Mouse (Mus musculus) stomach, embryonic 15.5 days (tissue): ENCODE measurements around the gene Atg13. TPM values are rescaled to one million over a fixed set of nuclear protein-coding genes. Genes with fewer than 3 reads are reported as not detected.

ENCODE experiments used
- ATAC-seq: fragments of 200-750 bp; cut with Nextera tagmentation; 2 replicates; pipeline ENCODE4 v1.8.0; 2017; ENCODE audit warnings: low read depth, moderate number of reproducible peaks, moderate TSS enrichment; ENCODE audit not compliant: insufficient read depth, low FRiP score
- H3K27ac ChIP-seq: fragments of 300-500 bp; sonication (generic); 2 replicates; pipeline ENCODE4 v1.5.1; 2015; ENCODE audit warnings: mild to moderate bottlenecking, inconsistent platforms
- H3K27me3 ChIP-seq: fragments of 300-500 bp; sonication (generic); replicated peaks from 2 replicates; pipeline ENCODE4 v1.6.1; 2015; ENCODE audit warnings: inconsistent platforms
- H3K36me3 ChIP-seq: fragments of 300-500 bp; sonication (generic); 2 replicates; pipeline ENCODE4 v1.6.1; 2015; ENCODE audit warnings: inconsistent platforms
- H3K4me1 ChIP-seq: fragments of 300-500 bp; sonication (generic); 2 replicates; pipeline ENCODE4 v1.6.1; 2015; ENCODE audit warnings: inconsistent platforms
- H3K4me2 ChIP-seq: fragments of 300-500 bp; sonication (generic); 2 replicates; pipeline ENCODE4 v1.6.1; 2015; ENCODE audit warnings: mild to moderate bottlenecking, inconsistent platforms
- H3K4me3 ChIP-seq: fragments of 300-500 bp; sonication (generic); replicated peaks from 2 replicates; pipeline ENCODE4 v1.5.1; 2015; ENCODE audit warnings: inconsistent platforms
- H3K9ac ChIP-seq: fragments of 300-500 bp; sonication (generic); 2 replicates; pipeline ENCODE4 v1.6.1; 2015; ENCODE audit warnings: inconsistent platforms
- H3K9me3 ChIP-seq: fragments of 300-500 bp; sonication (generic); 2 replicates; pipeline ENCODE4 v1.6.1; 2016; ENCODE audit warnings: inconsistent platforms
- WGBS: fragments of 180-500 bp; shearing (Covaris S2); methylation state at CpG from one replicate; pipeline ENCODE4 v1.1.7; 2015; 5-methylcytosine and 5-hydroxymethylcytosine counted together
- polyA plus RNA-seq: library from polyadenylated mRNA; unstranded; fragments of >200 nt; fragmentation: Nextera tagmentation; extraction: Ambion mirVana; gene quantifications from 2 replicates; pipeline ENCODE4 v1.2.1, GENCODE M21; 2015

The Atg13 gene
- polyA plus RNA-seq, 1 experiment from 2014 or later, result 21.0 TPM

DNA sequence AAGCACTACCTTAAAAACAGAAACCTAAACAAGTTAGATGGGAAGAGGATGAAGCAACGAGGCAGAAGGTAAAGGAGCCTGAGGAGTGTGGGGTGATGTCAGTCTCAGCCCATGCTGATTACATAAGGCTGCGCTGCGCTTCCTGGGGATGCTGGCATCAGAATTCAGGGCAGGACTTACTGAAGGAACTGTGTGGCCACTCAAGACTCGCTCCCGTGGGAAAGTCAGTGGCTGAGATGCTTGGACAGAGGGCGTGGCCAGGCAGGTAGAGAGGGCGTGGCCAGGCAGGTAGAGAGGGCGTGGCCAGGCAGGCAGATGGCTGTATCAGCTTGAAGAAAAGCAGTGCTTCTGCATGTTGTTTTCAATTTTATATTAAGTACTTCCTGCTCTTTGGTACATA lies 26.5 kb downstream of the Atg13 start:
- no peak overlapping the region for H3K9ac ChIP-seq
- no peak overlapping the region for H3K27ac ChIP-seq
- no peaks in the 10 kb centered on the region for H3K4me1 ChIP-seq
- H3K27me3 ChIP-seq, result no peaks in the 10 kb centered on the region
- no peaks in the 10 kb centered on the region for H3K9me3 ChIP-seq
- H3K4me3 ChIP-seq, result no peak overlapping the region
- no peak for ATAC-seq
- H3K4me2 ChIP-seq, result no peak overlapping the region
- peaks cover 18% of the 10 kb centered on the region for H3K36me3 ChIP-seq
- WGBS, result 73% methylated on average over 8 of the region's 8 CpGs

GRCm38 (mm10) chr2:91682850-91683249 lies 27.5 kb downstream of the Atg13 start:
- Histone ChIP-seq H3K27ac (peak overlapping the region; percentile 21; the same call in 1 of the 2 replicates), H3K4me3 (no peak overlapping the region), H3K4me2 (no peak overlapping the region), H3K36me3 (peaks cover 26% of the 10 kb centered on the region), H3K4me1 (no peaks in the 10 kb centered on the region), H3K9me3 (no peaks in the 10 kb centered on the region), H3K9ac (no peak overlapping the region), H3K27me3 (no peaks in the 10 kb centered on the region)
- WGBS, result 52% methylated on average over 4 of the region's 4 CpGs
- no peak for ATAC-seq

GRCm38 (mm10) chr2:91676961-91677360 lies 33.4 kb downstream of the Atg13 start:
- no peaks in the 10 kb centered on the region for H3K27me3 ChIP-seq
- no peak overlapping the region for H3K4me2 ChIP-seq
- no peak for ATAC-seq
- peaks cover 37% of the 10 kb centered on the region for H3K36me3 ChIP-seq
- no peaks in the 10 kb centered on the region for H3K4me1 ChIP-seq
- H3K4me3 ChIP-seq, result no peak overlapping the region
- no peak overlapping the region for H3K9ac ChIP-seq
- no peak overlapping the region for H3K27ac ChIP-seq
- H3K9me3 ChIP-seq, result no peaks in the 10 kb centered on the region

GRCm38 (mm10) chr2:91676420-91676819 lies 34.0 kb downstream of the Atg13 start:
- 66% methylated on average over 2 of the region's 2 CpGs for WGBS
- Histone ChIP-seq H3K4me3 (no peak overlapping the region), H3K4me1 (no peaks in the 10 kb centered on the region), H3K4me2 (no peak overlapping the region), H3K36me3 (peaks cover 42% of the 10 kb centered on the region), H3K27ac (no peak overlapping the region), H3K27me3 (no peaks in the 10 kb centered on the region), H3K9me3 (no peaks in the 10 kb centered on the region), H3K9ac (no peak overlapping the region)
- ATAC-seq, result no peak

- no peak overlapping the region for H3K27ac ChIP-seq
- H3K27me3 ChIP-seq, result no peaks in the 10 kb centered on the region
- WGBS, result 90% methylated on average over 5 of the region's 5 CpGs
- H3K36me3 ChIP-seq, result peaks cover 49% of the 10 kb centered on the region
- H3K9me3 ChIP-seq, result no peaks in the 10 kb centered on the region
- H3K9ac ChIP-seq, result no peak overlapping the region
- no peaks in the 10 kb centered on the region for H3K4me1 ChIP-seq
- no peak overlapping the region for H3K4me2 ChIP-seq
- no peak for ATAC-seq
- no peak overlapping the region for H3K4me3 ChIP-seq
These were observed 35.5 kb downstream of the Atg13 start for GRCm38 (mm10) chr2:91674895-91675294.

- no peaks in the 10 kb centered on the region for H3K9me3 ChIP-seq
- no peak for ATAC-seq
- no peak overlapping the region for H3K9ac ChIP-seq
- peaks cover 56% of the 10 kb centered on the region for H3K36me3 ChIP-seq
- no peak overlapping the region for H3K27ac ChIP-seq
- no peak overlapping the region for H3K4me2 ChIP-seq
- H3K4me1 ChIP-seq, result no peaks in the 10 kb centered on the region
- H3K27me3 ChIP-seq, result no peaks in the 10 kb centered on the region
- H3K4me3 ChIP-seq, result no peak overlapping the region
- 88% methylated on average over 2 of the region's 2 CpGs for WGBS
These were observed 36.8 kb downstream of the Atg13 start for GRCm38 (mm10) chr2:91673587-91673986.

GRCm38 (mm10) chr2:91670038-91670437 lies 40.3 kb downstream of the Atg13 start:
- peaks cover 42% of the 10 kb centered on the region for H3K36me3 ChIP-seq
- no peaks in the 10 kb centered on the region for H3K4me1 ChIP-seq
- no peak overlapping the region for H3K27ac ChIP-seq
- no peaks in the 10 kb centered on the region for H3K9me3 ChIP-seq
- WGBS, result 81% methylated on average over 6 of the region's 6 CpGs
- H3K9ac ChIP-seq, result no peak overlapping the region
- H3K4me2 ChIP-seq, result no peak overlapping the region
- ATAC-seq, result no peak
- H3K27me3 ChIP-seq, result no peaks in the 10 kb centered on the region
- H3K4me3 ChIP-seq, result no peak overlapping the region

- H3K27me3 ChIP-seq, result no peaks in the 10 kb centered on the region
- no peak overlapping the region for H3K4me3 ChIP-seq
- no peak overlapping the region for H3K9ac ChIP-seq
- ATAC-seq, result no peak
- 91% methylated on average over 8 of the region's 8 CpGs for WGBS
- H3K36me3 ChIP-seq, result peaks cover 42% of the 10 kb centered on the region
- no peak overlapping the region for H3K27ac ChIP-seq
- no peaks in the 10 kb centered on the region for H3K9me3 ChIP-seq
- no peaks in the 10 kb centered on the region for H3K4me1 ChIP-seq
- no peak overlapping the region for H3K4me2 ChIP-seq
These were observed 41.0 kb downstream of the Atg13 start for GRCm38 (mm10) chr2:91669326-91669725.

DNA sequence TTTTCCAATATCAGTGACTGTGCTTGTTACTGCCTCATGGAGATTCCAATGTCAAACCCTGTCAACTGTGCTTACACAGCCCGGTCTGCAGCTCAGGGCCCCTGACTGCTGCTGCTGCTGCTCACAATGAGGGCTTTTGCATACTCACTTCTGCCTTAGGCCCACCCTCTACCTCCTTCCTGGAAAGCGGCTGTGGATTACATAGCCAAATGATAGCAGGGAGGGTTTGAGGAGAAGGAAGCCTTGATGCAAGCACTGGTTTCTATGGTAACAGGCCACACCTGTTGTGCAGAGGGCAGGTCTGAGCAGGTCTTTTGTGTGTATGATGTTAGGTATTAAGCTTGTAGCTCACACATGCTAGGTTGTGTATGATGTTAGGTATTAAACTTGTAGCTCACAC lies 42.6 kb downstream of the Atg13 start:
- peaks cover 45% of the 10 kb centered on the region for H3K36me3 ChIP-seq
- 54% methylated on average over 2 of the region's 2 CpGs for WGBS
- no peaks in the 10 kb centered on the region for H3K27me3 ChIP-seq
- no peak overlapping the region for H3K27ac ChIP-seq
- no peak overlapping the region for H3K4me3 ChIP-seq
- peak; percentile 79 for ATAC-seq
- H3K4me1 ChIP-seq, result no peaks in the 10 kb centered on the region
- H3K9ac ChIP-seq, result no peak overlapping the region
- no peaks in the 10 kb centered on the region for H3K9me3 ChIP-seq
- no peak overlapping the region for H3K4me2 ChIP-seq

- Histone ChIP-seq H3K27me3 (no peaks in the 10 kb centered on the region), H3K4me2 (no peak overlapping the region), H3K4me3 (no peak overlapping the region), H3K9ac (no peak overlapping the region), H3K36me3 (peaks cover 50% of the 10 kb centered on the region), H3K9me3 (no peaks in the 10 kb centered on the region), H3K27ac (no peak overlapping the region), H3K4me1 (no peaks in the 10 kb centered on the region)
- 90% methylated on average over 6 of the region's 6 CpGs for WGBS
- no peak for ATAC-seq
These were observed 43.9 kb downstream of the Atg13 start for GRCm38 (mm10) chr2:91666386-91666910.

DNA sequence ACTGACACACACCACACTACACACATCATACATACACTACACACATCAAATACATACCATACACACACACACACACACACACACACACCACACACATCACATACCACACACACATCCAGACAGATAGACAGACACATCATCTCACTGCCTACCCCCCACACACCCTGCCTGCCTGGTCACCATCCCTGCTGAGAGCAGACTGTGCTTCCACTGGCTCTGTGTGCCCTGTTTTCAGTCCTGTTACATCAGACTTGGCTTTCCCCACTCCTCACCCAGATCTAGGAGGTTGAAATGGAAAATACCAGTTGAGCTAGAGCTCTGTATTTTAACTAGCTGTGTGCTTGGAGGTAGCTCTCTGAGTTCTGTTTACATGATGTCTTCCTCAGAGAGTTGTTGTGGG lies 45.6 kb downstream of the Atg13 start:
- no peak for ATAC-seq
- no peak overlapping the region for H3K27ac ChIP-seq
- H3K27me3 ChIP-seq, result no peaks in the 10 kb centered on the region
- H3K4me2 ChIP-seq, result no peak overlapping the region
- H3K4me1 ChIP-seq, result no peaks in the 10 kb centered on the region
- H3K36me3 ChIP-seq, result peaks cover 50% of the 10 kb centered on the region
- H3K4me3 ChIP-seq, result no peak overlapping the region
- no peak overlapping the region for H3K9ac ChIP-seq
- H3K9me3 ChIP-seq, result no peaks in the 10 kb centered on the region

GRCm38 (mm10) chr2:91660981-91661380 lies 49.4 kb downstream of the Atg13 start:
- H3K36me3 ChIP-seq, result peaks cover 66% of the 10 kb centered on the region

DNA sequence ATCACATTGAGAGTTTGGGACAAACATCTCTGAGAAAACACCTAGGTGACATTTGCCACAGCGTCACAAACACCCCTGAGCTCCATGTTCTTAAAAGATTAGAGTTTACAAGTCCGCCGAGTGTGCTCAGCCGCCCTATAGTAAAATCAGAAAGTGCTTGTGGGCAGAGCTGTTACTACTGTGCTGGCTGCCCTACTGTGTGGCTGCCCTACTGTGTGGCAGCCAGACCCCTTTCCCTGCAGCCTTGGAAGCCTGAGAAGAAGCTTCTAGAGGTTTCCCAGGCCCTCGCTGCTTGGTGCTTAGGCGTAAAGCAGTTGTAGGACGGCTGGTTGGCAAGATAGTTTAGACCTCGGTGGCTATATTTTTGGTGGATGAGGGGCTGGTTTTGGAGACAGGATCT lies 50.7 kb downstream of the Atg13 start:
- Histone ChIP-seq H3K9ac (no peak overlapping the region), H3K4me2 (no peak overlapping the region), H3K9me3 (no peaks in the 10 kb centered on the region), H3K4me1 (no peaks in the 10 kb centered on the region), H3K27ac (no peak overlapping the region), H3K36me3 (peaks cover 69% of the 10 kb centered on the region), H3K27me3 (no peaks in the 10 kb centered on the region), H3K4me3 (no peak overlapping the region)
- ATAC-seq, result no peak
- WGBS, result 95% methylated on average over 8 of the region's 8 CpGs

More at GRCm38 (mm10) chr2:91660981-91661380, 49.4 kb downstream of the Atg13 start:
- WGBS, result 88% methylated on average over 6 of the region's 6 CpGs
- H3K4me1 ChIP-seq, result no peaks in the 10 kb centered on the region
- H3K27ac ChIP-seq, result no peak overlapping the region
- H3K4me2 ChIP-seq, result no peak overlapping the region
- ATAC-seq, result no peak
- H3K9me3 ChIP-seq, result no peaks in the 10 kb centered on the region
- H3K4me3 ChIP-seq, result no peak overlapping the region
- no peak overlapping the region for H3K9ac ChIP-seq
- H3K27me3 ChIP-seq, result no peaks in the 10 kb centered on the region
